Mouse (Mus musculus) kidney, postnatal 36 days (tissue): Measurements from ENCODE around the gene Nfkbib.
A peak's percentile ranks its signal among the peaks of the same experiment; 100 is the strongest.

Experiments
- DNase-seq, 2 experiments: peaks; one replicate each; pipeline ENCODE4 v3.0.0; 2021 to 2022; ENCODE audit warnings: mixed read lengths in 2 of 2

The Nfkbib gene

DNA sequence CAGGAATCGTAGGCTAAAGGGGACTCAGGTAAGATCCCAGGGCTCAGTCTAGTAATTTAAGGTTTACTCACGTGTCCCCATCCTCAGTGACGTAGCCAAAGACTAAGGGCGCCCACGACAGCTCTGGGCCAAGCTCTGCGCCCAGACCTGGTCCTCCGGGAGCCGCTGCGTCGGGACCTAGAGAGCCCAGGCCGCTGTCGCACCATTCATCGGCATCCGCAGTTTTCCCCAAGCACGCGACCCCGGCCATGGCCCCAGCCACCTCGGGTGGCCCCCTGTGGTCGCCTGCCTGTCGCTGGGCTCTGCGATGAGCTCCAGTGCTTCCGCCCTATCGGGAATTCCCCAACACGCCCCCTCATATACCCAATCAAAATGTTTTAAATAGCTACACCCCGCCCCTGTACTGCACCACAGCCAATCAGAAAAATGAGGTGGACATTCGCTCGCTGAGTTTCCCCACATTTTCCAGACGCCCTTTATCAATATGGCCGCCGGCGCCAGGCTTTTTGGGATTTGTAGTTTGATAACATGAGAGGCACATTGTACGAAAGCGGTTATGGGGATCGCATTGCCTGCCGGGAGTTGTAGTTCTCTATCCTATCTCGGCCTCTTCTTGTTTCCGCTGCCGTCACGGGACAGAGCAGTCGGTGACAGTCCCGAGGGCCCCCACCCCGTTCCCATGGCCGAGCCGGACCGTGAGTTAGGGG, 986 bp downstream of the Nfkbib start, which contains the start of gene Sirt2:
Gene Sirt2 (plus strand): TSS at position 563 of the 707 bp plus-strand sequence.
- peak; percentile 97 to 99 for DNase-seq

DNA sequence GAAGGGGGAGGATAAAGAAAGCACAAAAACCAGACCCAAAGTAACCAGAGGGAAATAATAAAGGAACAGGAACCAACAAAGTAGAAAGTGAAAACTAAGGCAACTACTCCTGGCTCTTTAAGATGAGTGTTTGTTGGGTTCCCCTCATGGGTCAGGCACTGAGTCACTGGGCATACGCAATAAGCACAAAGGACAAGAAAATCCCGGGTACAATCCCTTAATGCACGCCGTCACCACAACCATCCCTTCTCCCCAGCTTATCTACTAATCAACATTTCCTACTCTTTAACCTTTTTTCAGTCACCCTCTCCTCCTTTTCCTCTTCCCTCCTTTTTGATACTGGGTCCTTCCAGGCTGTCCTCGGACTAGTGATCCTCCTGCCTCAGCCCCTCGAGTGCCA, 2.1 kb downstream of the Nfkbib start:
- no peak for DNase-seq

DNA sequence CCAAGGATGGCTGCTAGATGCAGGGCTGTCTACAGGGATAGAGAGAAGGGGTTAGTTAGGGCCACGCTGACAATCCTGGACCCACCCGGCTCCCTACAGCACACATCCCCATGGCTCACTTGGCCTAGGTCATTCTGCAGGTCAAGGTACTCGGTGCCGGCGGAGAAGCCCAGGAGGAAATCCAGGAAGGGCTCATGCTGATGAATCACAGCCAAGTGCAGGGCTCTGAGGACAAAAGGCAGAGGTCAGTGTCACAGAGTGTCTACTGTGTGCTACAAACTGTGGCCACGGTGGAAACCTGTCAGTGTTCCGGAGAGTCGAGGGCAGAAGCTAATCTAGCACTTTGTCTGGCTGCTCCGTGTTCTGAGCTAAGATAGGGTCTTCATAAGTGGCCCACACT, 5.4 kb downstream of the Nfkbib start:
- peak; percentile 26 to 51 for DNase-seq

DNA sequence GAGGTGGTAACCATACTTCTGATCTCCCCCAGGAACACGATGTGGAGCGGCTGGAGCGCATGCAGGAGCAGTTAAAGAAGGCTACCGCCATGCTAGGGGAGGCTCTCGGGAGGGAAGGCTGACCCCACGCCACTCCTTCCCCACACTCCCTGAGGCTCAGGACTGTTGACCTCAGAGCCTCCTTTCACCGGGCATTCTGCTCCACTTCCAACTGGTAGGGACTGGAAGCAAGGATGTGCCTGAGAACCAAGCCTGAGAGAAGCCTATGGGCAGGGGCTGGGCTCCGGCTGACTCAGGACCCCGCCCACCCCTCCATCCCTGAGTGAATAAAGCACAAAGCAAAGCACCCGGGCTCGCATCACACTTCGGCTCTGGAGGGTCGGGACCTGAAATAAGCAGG, 8.7 kb downstream of the Nfkbib start:
- no peak for DNase-seq

DNA sequence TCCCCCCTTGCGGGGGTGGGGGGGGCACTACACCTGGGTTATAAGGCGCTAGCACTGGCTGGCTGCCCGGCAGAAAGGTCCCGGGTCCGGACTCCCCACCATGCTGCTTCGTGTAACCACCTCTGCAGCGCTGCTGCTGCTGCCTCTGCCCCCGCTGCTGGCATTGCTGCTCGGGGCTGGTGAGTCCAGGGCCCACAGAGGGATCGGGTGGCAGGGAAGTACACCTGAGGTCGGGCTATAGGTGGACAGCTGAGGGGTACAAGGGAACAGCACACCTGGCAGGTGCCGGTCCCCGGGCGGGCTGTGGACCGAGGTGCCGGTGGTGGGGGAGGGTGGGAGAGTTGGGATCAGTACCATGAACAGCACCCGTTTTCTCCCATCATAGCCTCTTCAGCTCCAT, 11.2 kb downstream of the Nfkbib start, which contains the start of gene Ccer2:
Gene Ccer2 (plus strand): TSS at position 96 of the 400 bp plus-strand sequence.
- DNase-seq = no peak

DNA sequence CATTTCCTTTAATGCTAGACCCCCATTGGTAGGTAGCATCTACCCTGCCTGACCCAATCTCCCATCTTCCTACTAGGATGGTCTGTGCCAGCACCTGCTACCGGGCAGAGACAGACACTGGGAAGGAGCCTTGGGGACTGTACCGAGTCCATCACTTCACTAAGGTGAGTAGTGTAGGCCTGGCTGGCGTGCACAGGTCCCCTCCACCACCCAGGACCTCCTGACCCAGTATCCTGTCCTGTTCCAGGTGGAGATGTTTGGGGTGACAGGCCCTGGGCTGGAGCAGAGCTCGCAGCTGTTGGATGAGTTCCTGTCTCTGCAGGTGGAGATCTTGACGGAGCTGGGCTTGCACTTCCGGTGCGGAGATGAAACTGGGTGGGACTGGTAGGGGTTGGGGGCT, 17.4 kb downstream of the Nfkbib start:
- DNase-seq = no peak

DNA sequence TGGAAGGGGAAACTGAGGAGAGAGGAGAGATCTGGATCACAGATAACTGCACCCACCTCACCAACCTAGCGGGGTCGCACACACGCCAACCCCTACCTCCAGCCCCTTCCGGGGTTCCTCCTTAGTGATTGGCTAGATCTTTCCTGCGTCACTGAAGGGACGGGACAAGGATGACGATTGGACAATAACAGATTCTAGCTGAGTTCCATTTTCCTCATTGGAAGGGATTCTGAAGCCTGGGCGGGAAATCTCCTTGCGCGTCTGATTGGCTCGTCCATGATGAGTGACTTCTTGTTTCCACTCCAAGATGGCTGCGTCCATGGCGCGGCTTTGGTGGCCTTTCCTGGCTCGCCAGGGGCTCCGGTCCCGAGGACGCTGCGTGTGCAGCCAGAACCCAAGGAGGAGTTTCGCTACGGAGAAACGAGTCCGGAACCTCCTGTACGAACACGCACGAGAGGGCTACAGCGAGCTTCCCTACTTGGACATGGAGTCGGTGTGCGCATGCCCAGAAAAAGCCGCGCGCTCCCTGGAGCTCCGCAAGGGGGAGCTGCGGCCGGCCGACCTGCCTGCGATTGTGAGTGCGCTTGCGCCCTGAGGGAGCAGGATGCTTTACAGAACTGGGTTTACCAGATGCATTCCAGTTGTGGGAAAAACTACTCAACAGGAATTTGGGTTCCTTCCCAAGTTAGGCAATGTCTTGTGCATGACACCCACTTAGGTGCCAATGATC, 25.4 kb downstream of the Nfkbib start, which contains the start of the genes Mrps12 and Sars2:
Gene Mrps12 (minus strand): TSS at position 112 of the 730 bp plus-strand sequence.
Gene Sars2 (plus strand): TSS at position 284 of the 730 bp plus-strand sequence.
- peak; percentile 95 to 98 for DNase-seq

DNA sequence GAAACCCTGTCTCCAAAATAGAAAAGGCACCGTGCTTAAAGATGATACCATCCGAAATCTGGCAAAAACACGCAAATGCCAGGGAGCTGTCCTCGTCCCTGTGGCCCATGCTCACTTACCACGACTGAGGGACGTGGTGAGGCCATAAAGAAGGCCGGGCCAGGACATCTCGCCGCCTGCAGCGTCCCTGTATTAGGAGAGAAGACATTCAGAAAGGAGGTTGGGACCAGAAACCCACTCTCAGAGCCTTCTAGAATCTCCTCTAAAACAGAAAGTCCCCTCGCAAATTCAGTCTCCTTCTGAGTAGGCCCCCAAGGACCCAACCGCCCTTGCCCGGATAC, 26.0 kb downstream of the Nfkbib start:
- DNase-seq = peak in 1 of 2 experiments; percentile 16

DNA sequence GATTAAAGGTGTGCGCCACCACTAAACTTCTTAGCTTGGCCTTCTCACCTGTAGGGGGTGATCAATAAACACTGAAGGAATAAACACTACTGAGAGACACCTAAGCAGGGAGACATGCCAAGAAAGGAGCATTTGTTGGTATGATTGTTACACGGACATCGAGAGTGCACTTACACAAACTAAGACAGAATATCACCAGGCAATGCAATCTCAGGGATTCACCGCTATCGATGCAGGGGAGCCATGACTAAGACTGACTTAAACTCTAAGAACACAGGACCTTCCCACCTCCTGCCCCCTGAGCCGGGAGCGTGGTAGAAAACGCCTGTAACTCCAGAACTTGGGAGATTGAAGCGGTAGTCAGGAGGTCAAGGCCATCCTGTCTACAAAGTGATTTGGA, 26.4 kb downstream of the Nfkbib start:
- DNase-seq = no peak

DNA sequence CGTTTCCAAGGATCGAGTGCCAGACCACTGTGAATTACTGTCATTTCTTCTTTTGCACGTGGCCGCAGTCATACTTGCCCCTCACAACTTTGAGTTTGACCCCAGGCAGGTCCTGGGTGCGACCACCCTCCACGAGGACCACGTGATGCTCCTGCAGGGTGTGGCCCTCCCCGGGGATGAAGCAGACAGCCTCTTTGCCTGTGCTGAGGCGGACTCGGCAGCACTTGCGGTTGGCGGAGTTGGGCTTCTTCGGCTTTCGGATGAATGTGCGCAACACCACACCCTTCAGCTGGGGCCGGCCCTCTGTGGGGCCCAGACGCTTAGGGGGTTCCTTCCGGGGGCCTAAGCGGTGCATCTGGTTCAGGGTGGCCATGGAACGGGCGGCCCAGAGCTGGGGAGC, 27.5 kb downstream of the Nfkbib start:
- DNase-seq = no peak

DNA sequence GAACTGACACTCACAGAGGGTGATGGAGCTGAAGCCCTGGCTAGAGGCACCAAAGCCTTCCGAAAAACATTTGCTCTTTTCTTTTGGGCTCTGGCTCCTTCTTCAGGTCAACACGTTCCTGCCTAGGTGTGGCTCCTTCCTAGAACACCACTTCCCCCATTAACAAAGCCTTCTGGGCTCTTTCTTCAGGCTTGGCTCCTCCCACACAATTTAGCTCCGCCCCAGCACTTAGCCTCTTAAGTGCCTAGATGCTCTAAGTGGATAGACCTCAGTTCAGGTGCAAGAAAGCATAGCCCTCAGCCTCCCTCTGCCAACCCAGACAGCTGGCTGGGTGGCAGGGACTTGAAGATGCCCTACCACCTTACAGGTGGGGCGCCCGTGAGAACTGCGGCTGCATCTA, 31.6 kb downstream of the Nfkbib start:
- no peak for DNase-seq

DNA sequence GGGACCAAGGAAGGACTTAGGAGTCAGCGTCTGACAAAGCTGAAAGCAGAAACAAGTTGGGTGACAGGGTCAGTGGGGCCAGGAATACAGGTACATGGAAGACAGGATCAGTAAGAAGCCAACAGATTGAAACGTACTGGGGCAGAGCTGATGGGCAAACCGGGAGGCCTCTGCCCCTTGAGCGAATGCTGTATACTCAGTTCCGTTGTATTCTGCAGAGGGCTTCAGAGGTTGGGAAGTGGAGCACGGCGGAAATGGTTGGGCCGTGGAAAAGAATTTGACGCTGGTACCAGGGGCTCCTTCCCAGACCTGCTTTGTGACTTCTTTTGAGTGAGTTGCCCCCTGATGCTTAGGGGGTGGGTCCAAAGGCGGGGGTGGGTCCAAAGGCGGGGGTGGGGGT, 34.1 kb downstream of the Nfkbib start:
- no peak for DNase-seq

DNA sequence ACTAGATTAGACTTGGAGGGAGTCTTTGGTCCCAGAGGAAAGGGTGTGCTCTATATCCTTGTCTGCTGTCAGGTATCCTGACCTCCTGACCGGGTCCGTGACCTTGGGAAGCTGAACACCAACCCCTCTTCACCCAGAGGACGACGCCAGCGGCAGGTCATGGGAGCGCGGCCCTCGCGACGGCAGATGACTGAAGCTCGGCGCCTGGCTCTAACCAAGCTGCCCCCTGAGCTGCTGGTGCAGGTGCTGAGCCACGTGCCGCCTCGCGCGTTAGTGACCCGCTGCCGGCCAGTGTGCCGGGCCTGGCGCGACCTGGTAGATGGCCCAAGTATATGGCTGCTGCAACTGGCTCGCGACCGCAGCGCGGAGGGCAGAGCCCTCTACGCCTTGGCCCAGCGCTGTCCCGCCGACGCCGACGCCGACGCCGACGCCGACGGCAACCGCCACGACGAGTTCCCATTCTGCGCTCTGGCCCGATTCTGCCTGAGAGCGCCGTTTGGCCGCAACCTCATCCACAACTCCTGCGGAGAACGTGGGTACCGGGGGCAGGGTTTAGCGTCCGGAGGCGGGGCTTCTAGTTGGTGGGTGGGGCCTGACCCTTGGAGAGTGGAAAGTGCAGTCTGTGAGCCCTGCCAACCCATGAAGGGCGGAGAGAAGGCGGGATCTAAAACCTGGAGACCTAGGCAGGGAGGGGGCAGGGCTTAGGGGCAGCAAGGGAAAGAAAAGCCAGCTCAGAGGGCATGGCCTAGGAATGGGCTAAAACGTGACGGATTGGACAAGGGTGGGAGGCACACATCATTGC, 34.8 kb downstream of the Nfkbib start:
- DNase-seq = peak; percentile 94 to 95

DNA sequence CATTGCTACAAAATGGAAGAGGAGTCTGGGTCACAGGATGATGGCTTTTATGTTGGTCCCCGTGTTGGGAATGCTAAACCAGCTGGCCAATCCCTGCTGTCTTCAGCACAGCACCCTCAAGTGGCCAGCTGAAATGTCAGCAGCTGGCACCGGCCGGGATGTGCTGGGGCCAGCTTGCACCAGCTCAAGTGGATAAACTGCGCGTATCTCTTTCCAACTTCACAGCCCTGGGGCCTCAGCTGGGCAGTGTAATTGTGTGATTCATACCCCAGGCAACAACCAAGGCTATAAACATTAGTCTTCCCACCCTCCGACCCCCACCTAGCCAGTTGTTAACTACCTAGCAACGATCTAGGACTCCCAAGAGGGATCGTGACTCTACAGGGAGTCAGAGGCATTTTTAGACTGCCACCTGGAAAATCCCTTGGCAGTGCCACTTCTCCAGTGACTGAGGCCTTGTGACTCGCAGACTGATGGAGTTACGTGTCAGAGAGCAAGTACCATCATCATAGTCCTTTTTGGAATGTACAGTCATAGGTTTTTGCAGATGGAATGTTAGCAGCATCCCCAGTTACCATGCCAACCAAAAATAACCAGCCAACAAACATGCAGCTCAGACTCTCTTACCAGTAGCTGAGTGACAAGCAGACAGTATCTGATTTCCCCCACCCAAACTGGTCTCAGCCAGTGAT, 39.5 kb downstream of the Nfkbib start:
- peak in 1 of 2 experiments; percentile 53 for DNase-seq

DNA sequence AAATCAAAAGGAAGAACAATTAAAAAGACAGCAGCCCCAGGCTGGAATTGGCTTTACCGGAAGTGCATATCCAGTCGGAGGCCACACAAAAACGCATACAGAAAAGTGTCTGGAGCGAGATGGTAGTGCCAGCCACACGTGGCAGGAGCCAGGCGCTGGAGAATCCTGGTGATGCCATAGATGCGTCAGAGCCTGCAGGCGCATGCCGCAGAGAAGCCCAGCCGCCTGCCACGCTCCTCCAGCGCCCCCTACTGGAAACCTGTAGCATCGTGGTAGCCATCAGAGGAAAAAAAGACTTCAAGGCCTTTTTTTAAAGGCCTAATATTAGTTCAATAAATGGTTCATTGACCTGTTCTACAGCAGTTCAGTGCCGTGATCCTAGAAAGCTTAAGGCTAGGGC, 40.7 kb downstream of the Nfkbib start:
- DNase-seq = peak; percentile 57 to 85

DNA sequence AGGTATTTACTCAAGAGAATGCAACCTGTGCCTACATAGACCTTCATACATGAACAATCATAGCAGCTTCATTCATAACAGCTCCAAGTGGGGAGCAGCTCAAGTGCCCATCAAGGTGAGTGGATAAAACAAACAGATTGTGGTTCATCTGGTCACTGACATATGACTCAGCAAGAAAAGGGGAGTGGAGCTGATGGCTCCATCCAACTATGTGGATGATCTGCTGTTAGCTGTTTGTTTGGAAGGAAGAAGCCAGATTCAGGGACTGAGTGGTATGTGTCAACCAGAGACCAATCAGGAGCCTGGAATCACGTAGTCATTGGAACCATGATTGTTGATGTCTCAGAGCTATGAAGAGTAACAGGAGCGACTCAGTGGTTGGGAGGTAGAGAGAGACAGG, 42.7 kb downstream of the Nfkbib start:
- no peak for DNase-seq

DNA sequence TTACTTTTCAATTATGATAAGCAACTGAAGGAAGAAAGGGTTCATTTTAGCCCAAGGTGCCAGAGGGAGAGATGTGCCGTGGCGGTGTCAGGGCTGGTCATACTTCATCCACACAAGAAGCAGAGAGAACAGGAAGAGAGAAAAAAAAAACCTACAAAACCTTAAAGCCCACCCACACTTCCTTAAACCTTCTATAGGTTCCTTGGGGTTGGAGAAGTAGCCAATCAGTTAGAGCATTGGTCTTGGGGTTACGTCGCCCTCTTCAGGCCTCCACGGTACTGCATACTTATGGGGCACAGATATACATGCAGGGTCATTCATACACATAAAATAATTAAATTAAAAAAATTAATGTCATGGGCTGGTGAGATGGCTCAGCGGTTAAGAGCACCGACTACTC, 45.2 kb downstream of the Nfkbib start:
- DNase-seq = no peak

DNA sequence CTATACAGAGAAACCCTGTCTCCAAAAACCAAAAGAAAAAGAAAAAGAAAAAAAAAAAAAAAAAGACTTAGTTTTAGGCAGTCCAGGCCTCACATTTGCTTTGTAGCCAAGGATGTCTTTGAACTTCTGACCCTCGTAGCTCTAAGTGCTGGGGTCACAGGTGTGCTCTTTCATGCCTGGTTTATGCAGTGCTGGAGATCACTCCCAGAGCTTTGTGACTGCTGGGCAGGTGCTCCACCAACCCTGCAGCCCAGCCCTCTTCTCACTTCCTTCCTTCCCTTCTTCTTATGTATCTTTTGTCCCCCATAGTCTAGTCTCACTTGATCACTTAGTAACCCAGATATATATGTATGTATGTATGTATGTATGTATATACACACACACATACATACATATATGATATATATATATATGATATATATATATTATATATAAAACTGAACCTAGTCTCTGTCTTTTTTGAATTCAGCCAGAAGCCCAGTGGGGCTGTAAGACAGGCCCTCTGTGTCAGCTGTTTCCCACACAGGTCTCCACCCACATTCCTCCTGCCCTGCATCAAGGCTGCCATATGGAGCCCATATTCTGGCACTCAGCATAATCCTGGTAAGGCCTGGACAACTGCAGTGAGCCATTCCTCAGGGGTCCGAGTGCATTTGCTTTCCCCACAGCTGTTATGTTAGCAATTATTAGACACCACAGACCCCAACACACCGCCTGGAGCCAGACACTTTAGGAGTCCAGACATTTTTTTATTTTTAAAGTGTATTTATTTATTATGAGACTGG, 46.4 kb downstream of the Nfkbib start:
- no peak for DNase-seq

DNA sequence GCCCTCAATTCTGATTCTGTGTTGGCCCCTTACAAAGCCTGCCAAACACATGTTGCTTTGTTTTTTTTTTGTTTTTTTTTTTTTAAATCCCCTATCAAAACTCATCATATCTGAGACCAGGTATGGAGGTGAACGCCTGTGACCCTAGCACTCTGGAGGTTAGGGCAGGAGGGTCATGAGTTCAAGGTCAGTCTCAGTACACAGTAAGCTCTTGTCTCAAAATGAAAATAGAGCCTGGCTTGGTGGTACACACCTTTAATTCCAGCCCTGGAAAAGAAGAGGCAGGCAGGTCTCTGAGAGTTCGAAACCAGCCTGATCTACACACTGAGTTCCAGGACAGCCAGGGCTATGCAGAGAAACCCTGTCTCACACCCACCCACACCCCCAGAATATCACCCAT, 47.7 kb downstream of the Nfkbib start:
- no peak for DNase-seq

DNA sequence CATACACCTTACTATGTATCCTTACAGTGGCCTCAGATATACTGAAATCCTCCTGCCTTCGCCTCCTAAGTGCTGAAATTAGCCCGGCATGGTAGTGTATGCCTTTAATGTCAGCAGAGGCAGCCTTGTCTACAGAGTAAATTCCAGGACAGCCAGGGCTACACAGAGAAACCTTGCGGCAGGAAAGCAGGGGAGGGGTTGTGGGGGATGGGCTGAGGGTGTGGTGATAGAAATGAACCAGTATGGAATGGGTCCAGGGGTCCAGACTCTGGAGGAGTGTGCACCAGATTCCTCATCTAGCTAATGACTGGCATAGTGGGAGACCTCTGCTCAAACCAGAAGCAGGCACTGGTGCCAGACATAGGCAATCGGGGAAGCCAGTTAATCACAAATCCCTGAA, 48.2 kb downstream of the Nfkbib start:
- DNase-seq = no peak

DNA sequence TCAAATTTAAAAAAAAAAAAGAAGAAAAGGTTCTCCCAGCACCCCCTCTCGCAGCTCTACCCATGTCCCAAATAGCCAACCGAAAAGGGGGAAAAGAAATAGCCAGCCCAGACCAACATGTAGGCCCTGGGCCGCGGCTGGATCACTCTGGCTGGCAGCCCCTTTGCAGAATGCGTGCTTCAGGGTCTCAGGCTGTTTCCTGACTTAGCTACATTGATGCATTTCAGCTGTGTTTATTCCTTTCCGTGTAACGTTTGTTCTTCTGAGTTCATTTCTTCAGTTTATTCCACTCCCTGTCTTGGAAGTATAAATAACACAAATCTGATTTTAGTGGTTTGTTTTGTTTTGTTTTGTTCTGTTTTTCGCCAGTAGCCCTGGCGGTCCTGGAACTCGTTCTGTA, 49.6 kb downstream of the Nfkbib start:
- DNase-seq = no peak
